Mouse (Mus musculus) kidney, postnatal 36 days (tissue): Measurements from ENCODE around the gene Gpr89.

Source experiments
- DNase-seq, 2 experiments: peaks; one replicate each; pipeline ENCODE4 v3.0.0; 2021 to 2022; ENCODE audit warnings: mixed read lengths in 2 of 2

Gene Gpr89

GRCm38 (mm10) chr3:96869091-96869490 lies 36.1 kb downstream of the Gpr89 start:
- no peak for DNase-seq

DNA sequence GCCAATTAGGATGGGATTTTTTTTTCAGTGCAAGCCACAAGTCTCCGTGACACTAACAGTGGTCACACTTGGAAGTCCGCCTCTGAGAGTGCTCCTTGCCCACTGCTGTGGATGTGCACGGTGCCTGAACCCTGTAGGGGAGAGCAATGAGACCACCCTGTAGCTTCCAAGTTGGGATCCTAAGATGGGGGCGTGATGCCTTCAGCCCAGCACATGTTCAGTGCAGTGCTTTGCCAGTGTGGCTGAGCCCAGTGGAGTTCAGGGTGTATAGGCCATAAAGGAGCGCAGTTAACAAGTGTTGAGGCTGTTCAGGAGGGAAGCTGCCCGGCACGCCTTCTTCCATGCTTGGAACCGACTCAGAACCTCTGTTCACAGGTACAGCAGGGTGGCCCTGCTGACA lies 36.6 kb downstream of the Gpr89 start:
- DNase-seq: no peak

DNA sequence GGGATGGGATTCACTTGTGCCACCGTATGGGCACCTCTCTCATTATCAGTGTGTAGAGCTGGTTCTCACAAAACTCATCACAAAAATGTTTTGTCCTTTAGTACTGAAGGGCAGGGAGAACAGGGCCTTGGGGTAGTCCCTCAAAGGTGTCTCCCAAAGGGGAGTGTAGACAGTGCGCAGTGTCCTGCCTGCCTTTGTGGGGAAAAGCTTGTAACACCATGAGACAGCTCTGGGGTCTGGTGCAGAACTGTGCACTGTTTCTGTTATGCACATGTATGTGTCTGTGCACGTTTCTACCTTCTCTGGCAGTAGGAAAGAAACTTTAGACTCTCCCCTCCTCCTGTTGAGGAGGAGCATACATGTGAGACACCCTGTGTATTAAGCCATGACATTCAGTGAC lies 37.3 kb downstream of the Gpr89 start:
- DNase-seq: no peak

DNA sequence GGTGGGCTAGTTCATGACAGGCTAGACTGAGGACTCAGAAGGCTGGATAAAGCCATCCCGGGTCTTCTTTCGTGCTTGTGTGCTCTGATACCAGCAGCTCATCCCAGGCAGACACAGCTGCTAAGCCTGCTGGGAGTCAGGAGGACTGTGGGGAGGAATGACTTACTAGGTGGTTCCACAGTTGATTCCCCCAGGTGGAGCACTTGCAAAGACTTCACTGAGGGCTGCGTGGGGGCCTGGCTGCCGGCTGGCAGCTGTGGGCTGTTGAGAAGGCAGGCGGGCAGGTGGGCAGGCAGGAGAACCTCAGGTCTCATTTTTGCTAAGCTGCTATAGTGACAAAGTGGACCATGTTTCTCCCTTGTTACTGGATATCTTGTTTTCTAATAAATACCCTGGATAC lies 44.6 kb downstream of the Gpr89 start:
- no peak for DNase-seq

GRCm38 (mm10) chr3:96855833-96856232 lies 49.3 kb downstream of the Gpr89 start:
- DNase-seq: no peak

- DNase-seq: no peak
These were observed 50.8 kb downstream of the Gpr89 start for GRCm38 (mm10) chr3:96854376-96854775.

DNA sequence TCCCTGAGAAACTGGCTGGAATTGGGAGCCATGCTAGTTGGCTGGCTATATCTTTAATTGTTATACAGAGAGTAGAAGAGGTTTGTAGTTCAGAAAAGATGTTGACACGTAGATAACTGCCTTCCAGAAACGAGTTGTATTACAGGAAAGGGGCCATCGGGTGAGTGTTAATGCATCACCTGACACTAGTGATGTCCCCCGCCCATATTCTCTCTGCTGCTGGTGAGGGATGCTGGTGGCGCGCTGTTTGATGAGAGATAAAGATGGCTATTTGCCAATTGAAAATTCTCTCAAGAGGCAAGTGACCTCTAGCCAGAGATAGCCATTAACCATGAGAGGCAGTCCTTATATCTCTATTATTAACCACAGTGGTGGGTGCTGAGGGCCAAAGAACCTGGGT lies 52.6 kb downstream of the Gpr89 start:
- peak in 1 of 2 experiments; percentile 1 for DNase-seq

- peak in 1 of 2 experiments; percentile 7 for DNase-seq
These were observed 55.9 kb downstream of the Gpr89 start for GRCm38 (mm10) chr3:96849168-96849727.

DNA sequence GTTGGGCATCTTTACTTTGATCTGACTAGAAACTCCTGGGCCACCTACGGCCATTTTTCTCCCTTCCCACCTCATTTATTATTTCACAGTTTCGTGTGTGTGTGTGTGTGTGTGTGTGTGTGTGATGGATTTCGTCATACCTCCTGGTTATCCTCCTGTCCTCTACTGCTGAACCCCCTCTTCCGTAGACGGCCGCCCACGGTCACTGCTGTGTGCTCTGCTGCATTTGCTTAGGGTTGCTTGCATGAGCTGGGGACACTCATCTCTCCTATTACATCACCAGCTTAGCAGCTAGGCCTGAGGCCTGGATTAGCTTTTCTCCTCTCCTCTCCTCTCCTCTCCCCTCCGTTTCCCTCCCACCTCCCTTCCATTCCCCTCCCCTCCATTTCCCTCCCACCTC lies 56.7 kb downstream of the Gpr89 start:
- DNase-seq: peak in 1 of 2 experiments; percentile 4

GRCm38 (mm10) chr3:96847661-96848060 lies 57.5 kb downstream of the Gpr89 start:
- DNase-seq: peak in 1 of 2 experiments; percentile 6

GRCm38 (mm10) chr3:96846985-96847384 lies 58.2 kb downstream of the Gpr89 start:
- DNase-seq: peak; percentile 58

GRCm38 (mm10) chr3:96845806-96846205 lies 59.3 kb downstream of the Gpr89 start:
- no peak for DNase-seq

- DNase-seq: peak in 1 of 2 experiments; percentile 5
These were observed 60.0 kb downstream of the Gpr89 start for GRCm38 (mm10) chr3:96845191-96845590.

DNA sequence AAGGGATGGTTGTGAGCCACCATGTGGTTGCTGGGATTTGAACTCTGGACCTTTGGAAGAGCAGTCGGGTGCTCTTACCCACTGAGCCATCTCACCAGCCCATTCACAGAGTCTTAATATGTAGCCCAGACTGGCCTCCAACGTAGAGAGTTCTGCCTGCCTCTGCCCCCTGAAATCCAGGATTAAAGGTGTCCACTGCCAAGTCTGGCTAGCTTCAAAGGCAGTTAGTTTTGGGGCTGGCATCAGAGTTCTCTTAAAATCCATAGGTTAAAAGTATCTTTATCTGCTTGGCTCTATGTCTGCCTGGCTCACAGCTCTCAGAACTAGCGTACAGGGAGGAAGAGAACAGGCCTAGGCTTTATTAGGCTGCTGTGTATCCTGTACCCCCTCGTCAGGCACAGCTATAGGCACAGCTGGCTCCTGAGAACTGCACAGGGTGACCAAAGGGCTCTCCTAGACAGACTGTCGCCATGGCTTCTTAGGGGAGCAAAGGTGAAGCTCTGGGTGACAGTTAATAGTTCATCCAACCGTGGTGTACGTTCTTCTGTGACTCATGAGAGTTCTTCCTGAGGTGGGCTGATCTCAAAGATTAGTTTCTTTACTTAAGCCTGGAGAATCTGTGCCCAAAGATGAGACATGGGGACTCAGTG lies 66.0 kb downstream of the Gpr89 start:
- peak; percentile 64 to 77 for DNase-seq

DNA sequence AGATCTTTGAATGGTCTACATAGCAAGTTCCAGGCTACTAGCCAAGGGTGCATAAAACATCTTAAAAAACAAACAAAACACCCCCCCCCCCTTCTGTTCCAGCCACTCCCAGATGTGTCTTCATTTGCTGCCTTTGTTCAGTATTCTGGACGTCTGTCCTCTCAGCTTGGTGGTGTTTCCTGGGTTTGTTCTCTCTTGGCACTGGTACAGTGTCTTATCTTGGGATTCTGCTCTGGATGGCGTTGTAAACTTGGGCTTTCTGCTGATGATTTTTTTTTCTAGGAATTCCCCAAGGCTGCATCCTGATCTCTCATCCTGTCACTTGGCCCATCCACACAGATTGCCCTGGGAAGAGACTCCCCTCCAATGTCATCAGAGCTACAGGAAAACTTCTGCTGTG lies 68.7 kb downstream of the Gpr89 start:
- no peak for DNase-seq

- peak; percentile 76 to 88 for DNase-seq
These were observed 70.4 kb downstream of the Gpr89 start for GRCm38 (mm10) chr3:96834587-96835348.

DNA sequence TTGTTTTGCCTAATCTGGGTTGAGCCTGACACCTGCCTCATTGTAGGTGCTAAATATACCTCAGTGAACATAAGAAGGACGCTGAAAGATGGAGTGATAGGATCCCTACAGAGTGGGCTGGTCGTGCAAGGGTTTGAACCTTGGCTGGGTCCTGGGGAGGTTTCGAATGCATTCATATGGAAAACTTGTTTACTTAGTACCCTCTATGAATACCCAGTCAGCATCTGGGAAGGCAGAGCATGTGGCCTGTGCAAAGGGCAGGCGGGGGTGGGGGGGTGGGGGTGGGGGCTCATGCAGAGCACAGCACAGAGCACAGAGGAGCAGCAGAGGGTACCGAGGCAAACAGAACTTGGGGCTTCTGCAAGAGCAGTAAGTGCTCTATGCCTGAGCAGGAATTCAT lies 72.2 kb downstream of the Gpr89 start:
- peak; percentile 58 to 73 for DNase-seq

- peak; percentile 78 to 87 for DNase-seq
These were observed 75.3 kb downstream of the Gpr89 start for GRCm38 (mm10) chr3:96829856-96830255.

DNA sequence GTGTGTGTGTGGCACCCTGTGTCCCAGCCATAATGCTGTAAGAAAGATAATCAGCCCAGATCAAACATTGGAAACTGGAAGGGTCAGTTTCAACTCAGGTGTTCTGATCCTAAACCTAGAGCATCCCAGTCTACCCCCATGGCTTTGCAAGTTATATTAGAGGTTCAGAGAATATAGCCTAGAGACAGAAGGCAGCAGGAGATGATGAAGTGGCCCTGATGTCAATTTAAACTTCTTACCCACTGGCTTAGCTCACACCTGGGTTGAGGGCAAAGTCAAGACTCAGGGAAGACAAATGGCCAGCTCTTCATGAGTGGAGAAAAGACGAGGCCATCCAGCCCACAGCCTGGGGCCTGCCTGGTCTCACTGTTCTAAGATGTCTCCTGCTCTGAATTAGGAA lies 76.2 kb downstream of the Gpr89 start, which contains the start of the genes Pdzk1 and Cd160:
Gene Pdzk1, plus strand, starts transcription at position 301 of the 400 bp plus-strand sequence.
Gene Cd160, minus strand, starts transcription at position 368 of the 400 bp plus-strand sequence.
- DNase-seq: no peak

DNA sequence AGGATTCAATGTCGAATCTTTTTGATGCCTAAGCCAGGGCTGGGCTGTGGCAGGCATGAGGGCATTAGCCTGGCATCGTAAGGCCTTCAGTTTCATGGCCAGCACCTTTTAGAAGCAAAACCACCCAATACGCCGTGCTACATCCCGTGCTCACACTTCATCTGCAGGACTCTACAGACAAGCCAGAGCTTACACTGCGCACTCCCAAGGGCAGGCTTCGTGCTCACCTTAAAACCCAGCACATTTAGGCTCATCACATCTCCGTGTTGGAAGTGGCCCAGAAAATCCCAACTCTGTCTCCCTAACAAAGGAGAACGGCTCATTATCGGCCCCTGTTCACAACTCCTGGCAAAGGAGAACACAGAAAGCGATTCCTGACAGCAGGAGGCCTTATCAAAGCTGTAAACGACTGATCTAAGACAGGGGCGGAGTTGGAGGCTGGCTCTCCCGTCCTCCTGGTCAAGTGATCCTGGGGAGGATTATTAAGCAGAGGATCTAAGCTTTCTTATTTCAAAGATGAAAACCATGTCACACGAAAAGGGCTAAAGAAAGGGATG lies 76.8 kb downstream of the Gpr89 start:
- DNase-seq: peak in 1 of 2 experiments; percentile 28

GRCm38 (mm10) chr3:96825261-96825660 lies 79.9 kb downstream of the Gpr89 start:
- peak in 1 of 2 experiments; percentile 9 for DNase-seq

DNA sequence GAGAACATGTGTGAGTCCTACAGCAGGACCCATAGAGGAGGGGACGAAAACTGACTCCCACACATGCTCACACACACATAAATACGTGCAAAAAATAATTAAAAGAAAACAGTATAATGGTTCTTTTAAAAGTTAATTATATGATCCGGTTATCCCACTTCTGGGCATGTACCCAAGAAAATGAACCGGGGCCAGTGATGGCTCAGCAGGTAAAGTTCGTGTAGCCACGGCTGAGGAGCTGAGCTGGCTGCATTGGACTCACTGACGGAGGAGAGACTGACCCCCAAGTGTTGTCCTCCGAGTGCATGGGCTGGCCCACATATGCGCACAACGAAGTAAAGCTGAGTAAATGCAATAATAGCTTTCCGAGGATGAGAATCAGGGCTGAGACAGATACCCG lies 80.5 kb downstream of the Gpr89 start:
- DNase-seq: peak; percentile 76 to 85

DNA sequence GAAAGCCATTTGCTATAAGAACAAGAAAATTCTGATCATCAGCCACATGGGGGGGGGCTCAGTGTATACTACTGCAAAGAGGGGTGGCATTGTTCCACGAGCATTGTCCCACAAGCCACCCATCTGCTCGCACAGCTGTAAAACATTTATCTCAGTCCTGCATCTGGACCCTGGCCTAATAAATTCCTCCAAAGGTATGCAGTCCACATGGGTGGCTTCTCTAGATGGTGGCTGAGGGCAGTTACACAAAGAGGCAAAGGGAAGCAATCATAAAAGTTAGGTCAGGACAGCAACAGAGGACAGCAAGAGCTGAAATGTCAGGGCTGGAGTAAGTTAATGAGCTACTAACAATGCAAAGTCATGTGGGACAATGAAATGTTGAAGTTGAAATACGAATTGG lies 81.4 kb downstream of the Gpr89 start:
- peak; percentile 40 to 71 for DNase-seq
